Mouse (Mus musculus) ES-E14 (cell line): Measurements from ENCODE around the gene Ism2. TPM values are rescaled to one million over a fixed set of nuclear protein-coding genes. Genes with fewer than 3 reads are reported as not detected.
"Not testable (repeated sequence)": the region's sequence is repeated elsewhere in the genome, so short reads cannot be mapped to it uniquely, and the experiment has no call there.

Experiments used
- DNase-seq: peaks from one replicate; pipeline ENCODE4 v3.0.0-alpha.2; 2013; ENCODE audit warnings: low read depth, low spot score
- H3K27ac ChIP-seq: 2 replicates; pipeline ENCODE4 v1.5.1; 2012; ENCODE audit warnings: low read depth, mild to moderate bottlenecking, low read length, moderate library complexity, mixed read lengths; ENCODE audit not compliant: poor library complexity, insufficient read depth, severe bottlenecking
- H3K36me3 ChIP-seq: 2 replicates; pipeline ENCODE4 v1.6.1; 2012; ENCODE audit warnings: mild to moderate bottlenecking, low read length, moderate library complexity, mixed read lengths; ENCODE audit not compliant: control insufficient read depth, poor library complexity, insufficient read depth, severe bottlenecking
- H3K4me1 ChIP-seq, 2 experiments: fragments of 150-350 bp in 1 of 2; sonication (generic) in 1 of 2; 2 replicates each; pipeline ENCODE4 v1.6.1; 2012; ENCODE audit warnings: low read length in 2 of 2, mild to moderate bottlenecking in 1 of 2, mixed read lengths in 1 of 2; ENCODE audit not compliant: control insufficient read depth in 2 of 2, insufficient read depth in 2 of 2, poor library complexity in 1 of 2
- H3K4me3 ChIP-seq, 2 experiments: fragments of 150-350 bp in 1 of 2; sonication (generic) in 1 of 2; 2 replicates each; pipeline ENCODE4 v1.5.1; 2012; ENCODE audit warnings: low read length in 2 of 2, low read depth in 1 of 2, mild to moderate bottlenecking in 1 of 2, mixed read lengths in 1 of 2; ENCODE audit not compliant: insufficient read depth in 1 of 2, poor library complexity in 1 of 2, severe bottlenecking in 1 of 2
- H3K9ac ChIP-seq: 2 replicates; pipeline ENCODE4 v1.6.1; 2012; ENCODE audit warnings: low read depth, mild to moderate bottlenecking, low read length, mixed read lengths; ENCODE audit not compliant: poor library complexity, insufficient read depth, severe bottlenecking
- H3K9me3 ChIP-seq: fragments of 150-350 bp; sonication (generic); 2 replicates; pipeline ENCODE4 v1.6.1; 2012; ENCODE audit warnings: low read depth, mild to moderate bottlenecking, low read length; ENCODE audit not compliant: control insufficient read depth, insufficient read depth
- CHD2 ChIP-seq: IDR thresholded peaks from 2 replicates; pipeline ENCODE4 v1.6.1; 2014; ENCODE audit warnings: mild to moderate bottlenecking, low read depth, low read length, inconsistent platforms
- HCFC1 ChIP-seq: IDR thresholded peaks from 2 replicates; pipeline ENCODE4 v1.6.1; 2012; ENCODE audit warnings: low read length, inconsistent platforms, borderline replicate concordance; ENCODE audit not compliant: insufficient read depth
- MAFK ChIP-seq: IDR thresholded peaks from 2 replicates; pipeline ENCODE4 v1.6.1; 2014; ENCODE audit warnings: mild to moderate bottlenecking, low read depth, low read length, inconsistent platforms; ENCODE audit not compliant: insufficient read depth
- ZC3H11A ChIP-seq: IDR thresholded peaks from 2 replicates; pipeline ENCODE4 v1.6.1; 2012; ENCODE audit warnings: low read depth, mild to moderate bottlenecking, inconsistent platforms, low read length, borderline replicate concordance
- ZNF384 ChIP-seq: IDR thresholded peaks from 2 replicates; pipeline ENCODE4 v1.6.1; 2012; ENCODE audit warnings: low read depth, low read length, inconsistent platforms
- in situ Hi-C, 2 experiments: fragments of 600-800 bp; cut with MboI; formaldehyde crosslinking; loops; one replicate each; pipeline ENCODE4 v1.15.1; 2025; ENCODE audit warnings: low sequenced_read_pairs in 2 of 2, inconsistent platforms in 1 of 2; ENCODE audit not compliant: unreplicated experiment in 2 of 2
- total RNA-seq: library from RNA; depleted of rRNA; stranded (reverse); fragments of 300-350 nt; gene quantifications from 2 replicates; pipeline ENCODE4 v1.2.3, GENCODE M21; 2012

The Ism2 gene
- total RNA-seq, 1 experiment: 3.2 TPM

DNA sequence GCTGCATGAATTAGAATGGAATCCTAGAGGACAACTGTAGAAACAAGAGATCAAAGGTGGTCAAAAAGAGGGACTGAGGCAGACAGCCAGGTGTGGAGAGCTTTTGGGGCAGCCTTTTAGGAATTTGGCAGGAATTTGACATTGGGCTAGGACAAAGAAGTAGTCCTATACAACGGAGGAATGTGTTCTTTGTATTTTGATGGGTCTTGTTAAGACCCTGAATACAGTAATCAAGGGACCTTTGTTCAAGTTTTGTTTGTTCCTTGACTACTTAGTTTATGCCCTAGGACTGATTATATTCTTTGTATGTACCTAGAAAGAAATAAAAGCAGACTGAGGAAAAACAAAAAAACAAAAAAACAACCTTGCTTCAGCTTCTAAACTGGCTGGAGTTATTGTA lies 18.4 kb upstream of the Ism2 start:
- H3K9me3 ChIP-seq: no peaks in the 10 kb centered on the region
- H3K4me1 ChIP-seq: peaks cover 10 to 22% of the 10 kb centered on the region in 2 experiments
- peak; percentile 96 for DNase-seq
- in situ Hi-C loops: no loop called here
- TF ChIP-seq ZNF384 (peak; percentile 64; the same call in 1 of the 2 replicates), CHD2 (peak; percentile 93), HCFC1 (no peak)
- H3K4me3 ChIP-seq: no peak overlapping the region
- peaks cover under 1% of the 10 kb centered on the region; the same call in 1 of the 2 replicates for H3K36me3 ChIP-seq
- peak overlapping the region; percentile 73; the same call in 1 of the 2 replicates for H3K27ac ChIP-seq
- no peak overlapping the region for H3K9ac ChIP-seq

DNA sequence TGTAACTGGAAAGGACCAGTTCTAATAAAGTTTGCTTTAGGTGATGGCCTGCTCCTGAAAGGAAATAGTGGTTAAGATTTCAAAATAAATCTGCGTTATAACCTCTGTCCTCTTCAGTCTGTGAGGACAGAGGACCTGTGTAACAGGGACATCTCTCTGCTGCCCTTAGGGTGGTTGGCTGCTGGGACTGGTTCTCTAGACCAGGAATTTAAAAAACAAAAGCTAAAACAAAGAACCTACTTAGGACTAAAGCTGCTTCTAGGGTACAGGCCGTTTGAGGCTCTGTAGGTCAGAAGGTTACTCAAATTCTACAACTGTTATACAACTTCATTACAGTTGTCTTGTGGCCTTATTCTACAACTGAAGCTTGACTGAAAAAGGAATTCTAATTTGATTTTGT lies 13.6 kb upstream of the Ism2 start:
- in situ Hi-C loops: no loop called here
- Histone ChIP-seq H3K4me1 (peaks cover 16 to 21% of the 10 kb centered on the region in 2 experiments), H3K9ac (no peak overlapping the region), H3K36me3 (peaks cover 13% of the 10 kb centered on the region; the same call in 1 of the 2 replicates), H3K9me3 (no peaks in the 10 kb centered on the region), H3K4me3 (no peak overlapping the region), H3K27ac (peak overlapping the region; percentile 59; the same call in 1 of the 2 replicates)
- TF ChIP-seq ZNF384: no peak
- no peak for TF ChIP-seq MAFK
- peak; percentile 16; the same call in 1 of the 2 replicates for TF ChIP-seq CHD2
- no peak for TF ChIP-seq HCFC1
- TF ChIP-seq ZC3H11A: no peak
- DNase-seq: no peak

DNA sequence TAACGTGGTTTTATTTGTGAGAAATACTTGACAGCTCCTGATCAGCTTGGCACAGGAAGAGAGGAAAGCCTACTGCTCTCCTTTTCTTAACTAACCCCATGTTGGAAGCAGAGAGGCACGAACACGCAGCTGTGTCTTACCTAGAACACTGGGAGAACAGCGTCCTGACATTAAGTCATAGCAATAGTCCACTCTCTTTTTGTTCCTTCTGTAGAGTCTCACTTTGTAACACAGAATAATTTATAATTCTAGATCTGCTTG lies 7.0 kb upstream of the Ism2 start:
- H3K36me3 ChIP-seq, H3K9me3 ChIP-seq, H3K4me1 ChIP-seq, H3K9ac ChIP-seq, in situ Hi-C loops, H3K4me3 ChIP-seq, H3K27ac ChIP-seq, DNase-seq: not testable (repeated sequence)

DNA sequence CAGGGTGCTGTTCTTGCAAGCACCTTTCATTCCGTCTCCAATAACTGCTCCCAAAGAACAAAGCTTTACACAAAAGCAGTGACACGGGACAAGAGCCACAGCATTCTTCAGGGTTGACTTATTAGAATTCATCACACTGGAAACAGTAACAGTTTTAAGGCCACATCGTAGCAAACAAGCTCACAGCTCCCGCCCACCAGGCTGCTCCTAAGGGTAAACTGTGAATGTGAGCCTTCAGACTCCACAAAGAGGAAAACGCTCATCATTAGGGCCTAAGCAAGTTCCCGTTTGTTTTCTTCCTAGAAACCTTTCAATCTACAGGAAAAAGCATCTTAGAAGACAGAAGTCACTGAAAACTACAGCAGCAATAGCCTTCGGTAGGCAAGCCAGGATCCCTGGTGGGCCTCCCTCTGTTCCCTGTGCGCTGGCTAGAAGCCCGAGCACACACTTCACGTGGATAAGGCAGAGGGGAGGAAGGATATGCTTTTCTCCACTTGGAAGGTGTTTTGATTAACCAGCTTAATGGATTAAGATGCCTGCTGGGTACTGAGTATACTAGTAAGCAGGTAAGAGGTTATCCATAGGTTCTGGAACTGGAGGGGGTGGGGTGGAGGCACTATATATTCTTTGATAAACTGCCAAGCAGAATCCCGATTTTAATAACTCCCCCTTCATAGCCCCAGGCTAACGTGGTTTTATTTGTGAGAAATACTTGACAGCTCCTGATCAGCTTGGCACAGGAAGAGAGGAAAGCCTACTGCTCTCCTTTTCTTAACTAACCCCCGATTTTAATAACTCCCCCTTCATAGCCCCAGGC lies 6.5 kb upstream of the Ism2 start:
- Histone ChIP-seq H3K36me3 (peaks cover 8% of the 10 kb centered on the region; the same call in 1 of the 2 replicates), H3K27ac (no peak overlapping the region), H3K9me3 (no peaks in the 10 kb centered on the region), H3K9ac (no peak overlapping the region), H3K4me3 (no peak overlapping the region), H3K4me1 (no peaks in the 10 kb centered on the region)
- DNase-seq: no peak
- TF ChIP-seq MAFK (no peak), HCFC1 (no peak), ZNF384 (no peak), ZC3H11A (no peak), CHD2 (no peak)
- in situ Hi-C loops: no loop called here

DNA sequence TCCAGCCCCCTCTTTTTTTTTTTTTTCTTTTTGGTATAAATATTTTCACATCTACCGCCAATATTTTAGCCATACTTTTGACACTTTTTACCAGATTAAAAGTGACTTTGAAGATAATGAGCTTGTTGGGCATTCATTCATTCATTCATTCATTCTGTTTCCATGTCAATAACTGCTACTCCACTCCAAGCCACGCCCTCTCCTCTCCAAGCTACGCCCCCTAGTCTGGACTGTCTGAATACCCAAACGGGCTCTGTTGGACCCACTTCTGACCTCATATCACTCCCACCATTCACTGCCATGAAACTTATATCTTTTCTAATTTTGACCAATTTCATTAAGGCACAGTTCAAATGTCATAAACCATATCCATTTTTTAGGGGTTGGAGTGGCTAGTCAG lies 1.7 kb upstream of the Ism2 start:
- no peak overlapping the region for H3K27ac ChIP-seq
- 0 out of 4 replicates have a peak, but pooled peaks cover 0 to 3% of the 10 kb centered on the region in 2 experiments for H3K4me1 ChIP-seq
- DNase-seq: no peak
- no peak overlapping the region for H3K9ac ChIP-seq
- no peaks in the 10 kb centered on the region for H3K9me3 ChIP-seq
- TF ChIP-seq MAFK: no peak
- peak; percentile 67; the same call in 1 of the 2 replicates for TF ChIP-seq ZNF384
- no peak for TF ChIP-seq ZC3H11A
- no peak for TF ChIP-seq CHD2
- TF ChIP-seq HCFC1: no peak
- in situ Hi-C loops: no loop called here
- H3K4me3 ChIP-seq: no peak overlapping the region
- no peaks in the 10 kb centered on the region for H3K36me3 ChIP-seq
